Mouse (Mus musculus) hindbrain, embryonic 15.5 days (tissue): ENCODE measurements at regions not wholly inside any gene's neighbourhood (a gene's known extent, or its start where the extent isn't known, plus 50 kb on each side); places are given as distances from the start of the nearest gene placed in this dataset.

Experiments used
- ATAC-seq: fragments of 200-750 bp; cut with Nextera tagmentation; 2 replicates; pipeline ENCODE4 v1.8.0; 2017; ENCODE audit warnings: low read depth, moderate number of reproducible peaks, moderate TSS enrichment; ENCODE audit not compliant: low FRiP score
- H3K27ac ChIP-seq: fragments of 300-500 bp; sonication (generic); replicated peaks from 2 replicates; pipeline ENCODE4 v1.5.1; 2015; ENCODE audit warnings: mild to moderate bottlenecking, inconsistent platforms
- H3K27me3 ChIP-seq: fragments of 300-500 bp; sonication (generic); 2 replicates; pipeline ENCODE4 v1.6.1; 2015; ENCODE audit warnings: control low read depth, inconsistent platforms
- H3K36me3 ChIP-seq: fragments of 300-500 bp; sonication (generic); 2 replicates; pipeline ENCODE4 v1.6.1; 2015; ENCODE audit warnings: control low read depth, inconsistent platforms
- H3K4me1 ChIP-seq: fragments of 300-500 bp; sonication (generic); replicated peaks from 2 replicates; pipeline ENCODE4 v1.6.1; 2015; ENCODE audit warnings: control low read depth, inconsistent platforms
- H3K4me2 ChIP-seq: fragments of 300-500 bp; sonication (generic); 2 replicates; pipeline ENCODE4 v1.6.1; 2015; ENCODE audit warnings: moderate library complexity, mild to moderate bottlenecking, inconsistent platforms
- H3K4me3 ChIP-seq: fragments of 300-500 bp; sonication (generic); 2 replicates; pipeline ENCODE4 v1.5.1; 2015; ENCODE audit warnings: mild to moderate bottlenecking, inconsistent platforms
- H3K9ac ChIP-seq: fragments of 300-500 bp; sonication (generic); 2 replicates; pipeline ENCODE4 v1.6.1; 2015; ENCODE audit warnings: inconsistent platforms
- H3K9me3 ChIP-seq: fragments of 300-500 bp; sonication (generic); 2 replicates; pipeline ENCODE4 v1.6.1; 2016; ENCODE audit warnings: control low read depth, inconsistent platforms
- WGBS: fragments of 180-500 bp; shearing (Covaris S2); methylation state at CpG from one replicate; pipeline ENCODE4 v1.1.7; 2015; 5-methylcytosine and 5-hydroxymethylcytosine counted together

- Histone ChIP-seq H3K27ac (no peak overlapping the region), H3K4me3 (no peak overlapping the region), H3K4me2 (no peak overlapping the region), H3K9me3 (no peaks in the 10 kb centered on the region), H3K36me3 (no peaks in the 10 kb centered on the region), H3K27me3 (no peaks in the 10 kb centered on the region), H3K4me1 (peaks cover 9% of the 10 kb centered on the region), H3K9ac (no peak overlapping the region)
- WGBS: 81% methylated on average over 4 of the region's 4 CpGs
- ATAC-seq: no peak
Observed at GRCm38 (mm10) chr13:111946271-111946670, 137.5 kb upstream of the Map3k1 start.

GRCm38 (mm10) chr13:111946811-111947210 lies 138.0 kb upstream of the Map3k1 start:
- no peak overlapping the region for H3K4me2 ChIP-seq
- no peak overlapping the region for H3K9ac ChIP-seq
- no peaks in the 10 kb centered on the region for H3K27me3 ChIP-seq
- no peak overlapping the region for H3K4me3 ChIP-seq
- 84% methylated on average over 8 of the region's 8 CpGs for WGBS
- no peaks in the 10 kb centered on the region for H3K9me3 ChIP-seq
- H3K27ac ChIP-seq: no peak overlapping the region
- no peak for ATAC-seq
- H3K4me1 ChIP-seq: peaks cover 9% of the 10 kb centered on the region
- no peaks in the 10 kb centered on the region for H3K36me3 ChIP-seq

DNA sequence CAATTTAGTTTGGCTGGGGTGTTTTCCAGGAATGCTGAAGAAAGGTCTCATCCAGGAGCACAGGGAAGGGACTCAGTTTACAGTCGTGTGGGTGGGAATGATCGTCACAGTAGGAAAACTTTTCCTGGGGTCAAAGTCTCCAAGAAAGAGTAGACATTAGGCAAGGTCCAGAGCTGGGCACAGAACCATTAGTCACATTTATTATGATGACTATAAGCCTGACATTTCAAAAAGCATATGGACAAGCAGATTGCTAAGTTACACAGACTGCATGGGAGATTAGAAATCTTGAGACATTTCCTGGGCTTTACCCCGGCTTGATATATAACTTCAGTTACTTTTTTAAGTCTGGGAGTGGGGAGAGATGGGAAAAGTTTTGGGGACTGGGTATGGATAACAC lies 139.6 kb upstream of the Map3k1 start:
- H3K9ac ChIP-seq: no peak overlapping the region
- H3K27me3 ChIP-seq: no peaks in the 10 kb centered on the region
- 88% methylated on average over 3 of the region's 3 CpGs for WGBS
- H3K36me3 ChIP-seq: no peaks in the 10 kb centered on the region
- H3K27ac ChIP-seq: no peak overlapping the region
- H3K4me2 ChIP-seq: no peak overlapping the region
- ATAC-seq: no peak
- H3K4me3 ChIP-seq: no peak overlapping the region
- no peaks in the 10 kb centered on the region for H3K9me3 ChIP-seq
- peaks cover 8% of the 10 kb centered on the region for H3K4me1 ChIP-seq

GRCm38 (mm10) chr13:111950042-111950441 lies 141.2 kb upstream of the Map3k1 start:
- no peak overlapping the region for H3K27ac ChIP-seq
- no peaks in the 10 kb centered on the region for H3K9me3 ChIP-seq
- WGBS: 87% methylated on average over 1 of the region's 1 CpGs
- H3K36me3 ChIP-seq: no peaks in the 10 kb centered on the region
- H3K9ac ChIP-seq: no peak overlapping the region
- peaks cover 11% of the 10 kb centered on the region; the same call in 1 of the 2 replicates for H3K4me1 ChIP-seq
- no peaks in the 10 kb centered on the region for H3K27me3 ChIP-seq
- H3K4me3 ChIP-seq: no peak overlapping the region
- no peak overlapping the region for H3K4me2 ChIP-seq
- no peak for ATAC-seq

- Histone ChIP-seq H3K27ac (0 out of 2 replicates have a peak overlapping the region, but pooled peaks have one; percentile 7), H3K9me3 (no peaks in the 10 kb centered on the region), H3K9ac (no peak overlapping the region), H3K27me3 (no peaks in the 10 kb centered on the region), H3K4me3 (no peak overlapping the region), H3K4me2 (no peak overlapping the region), H3K36me3 (no peaks in the 10 kb centered on the region), H3K4me1 (peaks cover 11% of the 10 kb centered on the region; the same call in 1 of the 2 replicates)
- no peak for ATAC-seq
- WGBS: 67% methylated on average over 8 of the region's 8 CpGs
Observed at GRCm38 (mm10) chr13:111953860-111954519, 145.2 kb upstream of the Map3k1 start.

GRCm38 (mm10) chr13:111954520-111954884 lies 145.7 kb upstream of the Map3k1 start:
- Histone ChIP-seq H3K9me3 (no peaks in the 10 kb centered on the region), H3K4me1 (peaks cover 11% of the 10 kb centered on the region; the same call in 1 of the 2 replicates), H3K4me3 (no peak overlapping the region), H3K36me3 (no peaks in the 10 kb centered on the region), H3K27ac (0 out of 2 replicates have a peak overlapping the region, but pooled peaks have one; percentile 7), H3K9ac (no peak overlapping the region), H3K4me2 (no peak overlapping the region), H3K27me3 (no peaks in the 10 kb centered on the region)
- no peak for ATAC-seq
- 40% methylated on average over 6 of the region's 6 CpGs for WGBS

DNA sequence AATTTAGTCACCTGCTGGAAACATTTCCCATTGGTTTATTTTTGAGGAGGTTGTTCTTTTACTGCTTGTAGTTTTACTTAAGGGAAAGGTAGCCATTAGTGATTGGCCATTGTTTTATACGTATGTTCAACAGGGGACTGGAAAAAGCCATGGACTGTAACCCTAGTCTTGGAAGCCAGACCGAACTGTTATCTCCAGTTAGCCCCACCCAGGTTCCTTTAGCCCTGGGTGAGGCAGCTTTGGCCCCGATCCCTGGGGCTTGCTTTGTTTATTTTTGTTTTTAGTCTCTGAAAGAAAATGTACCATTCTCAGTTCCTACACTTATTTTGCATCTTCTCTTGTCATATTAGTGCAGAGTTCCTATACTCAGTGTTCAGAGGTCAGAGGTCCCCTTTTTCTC lies 148.3 kb upstream of the Map3k1 start:
- WGBS: 86% methylated on average over 3 of the region's 3 CpGs
- H3K36me3 ChIP-seq: no peaks in the 10 kb centered on the region
- no peak for ATAC-seq

DNA sequence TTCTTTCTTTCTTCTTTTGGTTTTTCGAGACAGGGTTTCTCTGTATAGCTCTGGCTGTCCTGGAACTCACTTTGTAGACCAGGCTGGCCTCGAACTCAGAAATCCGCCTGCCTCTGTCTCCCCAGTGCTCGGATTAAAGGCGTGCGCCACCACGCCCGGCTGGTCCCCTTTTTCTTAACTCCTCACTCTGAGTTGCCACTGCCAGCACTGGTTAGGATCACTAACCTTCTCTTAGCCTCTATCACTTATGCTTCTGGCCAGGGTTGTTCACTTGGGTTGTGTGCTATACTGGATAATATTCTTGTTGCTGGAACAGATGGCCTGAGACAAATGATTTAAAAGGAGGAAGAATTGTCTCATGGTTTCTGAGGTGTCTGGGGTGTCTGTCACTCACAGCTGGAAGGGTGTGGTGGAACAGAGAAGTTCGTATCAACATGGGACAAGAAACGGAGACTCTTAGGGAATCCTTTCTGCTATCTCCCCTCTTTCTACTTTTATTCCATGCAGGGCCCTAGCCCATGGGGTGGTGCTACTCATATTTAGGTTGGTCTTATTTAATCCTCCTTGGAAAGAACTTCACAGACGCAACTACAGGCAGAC lies 149.0 kb upstream of the Map3k1 start:
- H3K27ac ChIP-seq: no peak overlapping the region
- no peak overlapping the region for H3K4me2 ChIP-seq
- H3K4me1 ChIP-seq: peaks cover 11% of the 10 kb centered on the region; the same call in 1 of the 2 replicates
- no peak overlapping the region for H3K4me3 ChIP-seq
- H3K27me3 ChIP-seq: no peaks in the 10 kb centered on the region
- no peaks in the 10 kb centered on the region for H3K9me3 ChIP-seq
- H3K9ac ChIP-seq: no peak overlapping the region
- WGBS: 91% methylated on average over 11 of the region's 11 CpGs
- H3K36me3 ChIP-seq: no peaks in the 10 kb centered on the region
- ATAC-seq: no peak

More for the DNA sequence above, 148.3 kb upstream of the Map3k1 start:
- H3K27ac ChIP-seq: no peak overlapping the region
- H3K9ac ChIP-seq: no peak overlapping the region
- no peak overlapping the region for H3K4me3 ChIP-seq
- H3K9me3 ChIP-seq: no peaks in the 10 kb centered on the region
- H3K4me1 ChIP-seq: peaks cover 11% of the 10 kb centered on the region; the same call in 1 of the 2 replicates
- no peaks in the 10 kb centered on the region for H3K27me3 ChIP-seq
- H3K4me2 ChIP-seq: no peak overlapping the region

DNA sequence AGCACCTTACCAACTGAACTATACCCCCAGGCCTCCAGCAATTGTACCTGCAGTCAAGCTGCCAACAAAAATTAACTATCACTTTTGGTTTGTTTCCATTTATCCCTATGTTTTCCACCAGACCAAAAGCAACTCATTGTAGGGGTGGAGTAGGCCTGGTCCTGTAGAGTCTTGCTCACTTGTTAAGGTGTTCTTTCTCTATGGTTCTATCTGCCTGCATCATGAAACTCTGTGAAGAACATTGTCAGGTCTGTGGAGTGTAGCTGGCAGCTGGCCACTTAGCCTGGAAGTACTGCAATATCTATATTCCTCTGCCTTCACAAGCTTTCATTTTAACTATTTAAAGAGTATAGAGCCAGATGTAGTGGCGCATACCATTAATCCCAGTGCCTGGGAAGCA lies 149.6 kb upstream of the Map3k1 start:
- H3K27me3 ChIP-seq: no peaks in the 10 kb centered on the region
- no peak overlapping the region for H3K27ac ChIP-seq
- no peak overlapping the region for H3K4me2 ChIP-seq
- ATAC-seq: no peak
- WGBS: 94% methylated on average over 1 of the region's 1 CpGs
- no peak overlapping the region for H3K9ac ChIP-seq
- H3K4me1 ChIP-seq: peaks cover 11% of the 10 kb centered on the region; the same call in 1 of the 2 replicates
- H3K9me3 ChIP-seq: no peaks in the 10 kb centered on the region
- H3K4me3 ChIP-seq: no peak overlapping the region
- H3K36me3 ChIP-seq: no peaks in the 10 kb centered on the region

- WGBS: 97% methylated on average over 2 of the region's 2 CpGs
Observed at GRCm38 (mm10) chr13:111960036-111960435, 151.2 kb upstream of the Map3k1 start.

DNA sequence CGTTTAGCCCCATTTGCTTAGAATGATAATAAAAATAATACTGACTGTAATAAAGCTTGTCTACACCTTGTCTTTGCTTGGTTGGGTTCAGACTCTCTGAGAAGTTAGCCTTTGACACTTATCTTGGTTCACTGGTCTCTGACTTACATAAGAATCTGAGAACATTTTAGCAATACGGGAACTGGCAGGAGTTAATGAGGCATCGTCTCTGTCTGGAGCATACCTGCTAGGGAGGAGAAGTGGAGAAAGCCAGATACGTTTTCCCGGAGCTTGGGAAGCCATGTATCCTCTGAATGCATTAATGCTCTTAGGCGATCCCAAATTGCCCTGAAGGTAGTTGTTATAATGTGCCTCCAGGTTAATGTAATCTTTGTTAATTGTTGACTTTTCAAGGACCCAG lies 152.6 kb upstream of the Map3k1 start:
- H3K4me1 ChIP-seq: peaks cover 3% of the 10 kb centered on the region
- no peaks in the 10 kb centered on the region for H3K9me3 ChIP-seq
- no peaks in the 10 kb centered on the region for H3K36me3 ChIP-seq
- H3K4me2 ChIP-seq: no peak overlapping the region
- 68% methylated on average over 6 of the region's 6 CpGs for WGBS
- no peak overlapping the region for H3K9ac ChIP-seq
- 0 out of 2 replicates have a peak, but pooled peaks cover 2% of the 10 kb centered on the region for H3K27me3 ChIP-seq
- no peak overlapping the region for H3K27ac ChIP-seq
- H3K4me3 ChIP-seq: no peak overlapping the region
- ATAC-seq: no peak

More at GRCm38 (mm10) chr13:111960036-111960435, 151.2 kb upstream of the Map3k1 start:
- Histone ChIP-seq H3K9me3 (no peaks in the 10 kb centered on the region), H3K36me3 (no peaks in the 10 kb centered on the region), H3K27ac (no peak overlapping the region), H3K9ac (no peak overlapping the region), H3K4me3 (no peak overlapping the region), H3K4me2 (no peak overlapping the region), H3K27me3 (0 out of 2 replicates have a peak, but pooled peaks cover 2% of the 10 kb centered on the region), H3K4me1 (no peaks in the 10 kb centered on the region)
- ATAC-seq: no peak

DNA sequence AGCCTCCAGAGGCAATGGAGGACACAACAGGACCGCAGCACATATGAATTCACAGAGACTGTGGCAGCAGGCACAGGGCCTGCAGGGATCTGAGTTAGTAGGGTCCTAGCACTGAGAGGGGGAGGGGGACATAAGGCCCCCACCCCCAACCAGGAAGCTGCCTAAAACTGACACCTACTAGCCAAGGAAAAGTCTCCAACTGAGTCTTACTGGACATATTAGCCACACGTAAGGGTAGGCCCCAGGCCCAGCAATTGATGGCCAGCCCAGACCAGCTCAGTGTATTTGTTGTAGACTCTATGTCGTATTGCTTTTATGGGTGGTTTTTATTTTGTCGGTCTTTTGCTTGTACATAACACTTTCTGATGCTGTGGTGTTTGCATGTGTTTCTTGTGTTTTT lies 153.4 kb upstream of the Map3k1 start:
- H3K9ac ChIP-seq: no peak overlapping the region
- WGBS: 93% methylated on average over 4 of the region's 4 CpGs
- H3K4me2 ChIP-seq: no peak overlapping the region
- H3K27ac ChIP-seq: no peak overlapping the region
- no peaks in the 10 kb centered on the region for H3K9me3 ChIP-seq
- no peak overlapping the region for H3K4me3 ChIP-seq
- H3K4me1 ChIP-seq: peaks cover 6% of the 10 kb centered on the region
- ATAC-seq: no peak
- 0 out of 2 replicates have a peak, but pooled peaks cover 2% of the 10 kb centered on the region for H3K27me3 ChIP-seq
- H3K36me3 ChIP-seq: no peaks in the 10 kb centered on the region
